Mouse (Mus musculus) Patski (cell line): ENCODE measurements around the gene Coq2. TPM values are rescaled to one million over a fixed set of nuclear protein-coding genes. Genes with fewer than 3 reads are reported as not detected.

Experiments used
- ATAC-seq: fragments of 100-300 bp; one replicate; pipeline ENCODE4 v1.8.0; 2021
- CTCF ChIA-PET: fragments of 350-600 bp; sonication (Branson Sonifier 250); formaldehyde crosslinking; loops from one replicate; lab custom pipeline; 2022; ENCODE audit warnings: inconsistent platforms; lab: Charles Lee
- POLR2A ChIA-PET: fragments of 350-600 bp; sonication (Branson Sonifier 250); formaldehyde crosslinking; loops from one replicate; lab custom pipeline; 2022; ENCODE audit warnings: antibody characterized with exemption, inconsistent platforms; lab: Charles Lee
- DNase-seq: peaks from one replicate; pipeline ENCODE4 v3.0.0-alpha.2; 2011; ENCODE audit warnings: low read depth, low spot score
- H3K27me3 ChIP-seq: fragments of 371-371 bp; one replicate; pipeline ENCODE4 v1.5.1; 2021
- CTCF ChIP-seq: fragments of 100-300 bp; IDR thresholded peaks from one replicate; pipeline ENCODE4 v1.5.1; 2021
- in situ Hi-C: fragments of 300-500 bp; cut with MboI; formaldehyde crosslinking; loops from 3 replicates; pipeline ENCODE4 v1.11.1; 2018; ENCODE audit warnings: low pct_unique_long_range_greater_than_20kb, mixed read lengths
- polyA plus RNA-seq: library from polyadenylated mRNA; unstranded; gene quantifications from one replicate; pipeline ENCODE4 v1.2.3, GENCODE M21; 2021

Coq2 gene
- polyA plus RNA-seq, 1 experiment from 2014 or later: 83.6 TPM

GRCm38 (mm10) chr5:100626526-100626925, 48.4 kb downstream of the Coq2 start:
- DNase-seq (no peak), ATAC-seq (no peak)
- H3K27me3 ChIP-seq: no peaks in the 10 kb centered on the region
- in situ Hi-C loops: loop anchor here (5.0 kb wide), 1 partner anchor 36 kb away; no protein-coding TSS in a partner anchor
- TF ChIP-seq CTCF: no peak
- CTCF ChIA-PET: no interaction called here
- POLR2A ChIA-PET: interaction anchor here (0.7 kb wide), 1 partner anchor 11 kb away, joined by 3 read pairs; no protein-coding TSS in a partner anchor

- ChIA-PET CTCF (interaction anchor here (1.0 to 2.3 kb wide), 6 partner anchors 10 to 69 kb away, joined by 3 to 8 read pairs (median 4); partner anchors contain the start of gene Plac8), POLR2A (interaction anchor here (0.7 to 0.8 kb wide), 3 partner anchors 11 to 20 kb away, joined by 3 read pairs; no protein-coding TSS in a partner anchor)
- no peak for ATAC-seq
- DNase-seq: no peak
- H3K27me3 ChIP-seq: no peaks in the 10 kb centered on the region
- TF ChIP-seq CTCF: no peak
- in situ Hi-C loops: loop anchor here (5.0 kb wide), 1 partner anchor 37 kb away; no protein-coding TSS in a partner anchor
Measured at GRCm38 (mm10) chr5:100624743-100625360, 50.1 kb downstream of the Coq2 start.

GRCm38 (mm10) chr5:100622509-100623163, 52.3 kb downstream of the Coq2 start:
- POLR2A ChIA-PET: interaction anchor here (0.9 to 2.4 kb wide), 5 partner anchors 10 to 55 kb away, joined by 3 to 15 read pairs (median 5); no protein-coding TSS in a partner anchor
- H3K27me3 ChIP-seq: no peaks in the 10 kb centered on the region
- in situ Hi-C loops: no loop called here
- DNase-seq: peak; percentile 93
- no peak for TF ChIP-seq CTCF
- CTCF ChIA-PET: interaction anchor here (1.5 to 4.5 kb wide), 4 partner anchors 15 to 60 kb away, joined by 3 to 27 read pairs (median 4); no protein-coding TSS in a partner anchor
- peak; percentile 94 for ATAC-seq

- in situ Hi-C loops: no loop called here
- ChIA-PET POLR2A (interaction anchor here (0.6 to 2.4 kb wide), 7 partner anchors 11 to 88 kb away, joined by 3 to 15 read pairs (median 4); no protein-coding TSS in a partner anchor), CTCF (interaction anchor here (1.3 to 4.5 kb wide), 5 partner anchors 14 to 59 kb away, joined by 3 to 27 read pairs (median 3); no protein-coding TSS in a partner anchor)
- ATAC-seq (peak; percentile 63), DNase-seq (peak; percentile 94)
- no peaks in the 10 kb centered on the region for H3K27me3 ChIP-seq
- no peak for TF ChIP-seq CTCF
Measured at GRCm38 (mm10) chr5:100621876-100622508, 52.9 kb downstream of the Coq2 start.

GRCm38 (mm10) chr5:100620952-100621351, 54.0 kb downstream of the Coq2 start:
- no peaks in the 10 kb centered on the region for H3K27me3 ChIP-seq
- ChIA-PET CTCF (interaction anchor here (1.3 to 4.5 kb wide), 3 partner anchors 13 to 58 kb away, joined by 3 to 27 read pairs (median 3); no protein-coding TSS in a partner anchor), POLR2A (interaction anchor here (0.6 to 2.4 kb wide), 4 partner anchors 13 to 58 kb away, joined by 3 to 15 read pairs (median 4); no protein-coding TSS in a partner anchor)
- no peak for TF ChIP-seq CTCF
- DNase-seq (no peak), ATAC-seq (no peak)
- in situ Hi-C loops: no loop called here

- ChIA-PET POLR2A (no interaction called here), CTCF (interaction anchor here (4.5 kb wide), 1 partner anchor 12 kb away, joined by 27 read pairs; no protein-coding TSS in a partner anchor)
- no peak for TF ChIP-seq CTCF
- ATAC-seq (no peak), DNase-seq (no peak)
- in situ Hi-C loops: no loop called here
- H3K27me3 ChIP-seq: no peaks in the 10 kb centered on the region
Measured at GRCm38 (mm10) chr5:100619586-100620275, 55.2 kb downstream of the Coq2 start.

GRCm38 (mm10) chr5:100613896-100614768, 60.8 kb downstream of the Coq2 start:
- POLR2A ChIA-PET: interaction anchor here (0.5 kb wide), 1 partner anchor 208 kb away, joined by 4 read pairs; no protein-coding TSS in a partner anchor
- in situ Hi-C loops: no loop called here
- no peaks in the 10 kb centered on the region for H3K27me3 ChIP-seq
- no peak for TF ChIP-seq CTCF
- ATAC-seq (no peak), DNase-seq (no peak)
- CTCF ChIA-PET: no interaction called here

GRCm38 (mm10) chr5:100607868-100608267, 67.1 kb downstream of the Coq2 start:
- H3K27me3 ChIP-seq: no peaks in the 10 kb centered on the region
- DNase-seq: peak; percentile 97
- ATAC-seq: peak; percentile 83
- in situ Hi-C loops: no loop called here
- ChIA-PET POLR2A (interaction anchor here (0.7 to 2.6 kb wide), 6 partner anchors 11 to 62 kb away, joined by 3 to 15 read pairs (median 3); no protein-coding TSS in a partner anchor), CTCF (interaction anchor here (0.9 to 3.1 kb wide), 10 partner anchors 8 to 70 kb away, joined by 3 to 27 read pairs (median 4); partner anchors contain the start of gene Coq2)
- no peak for TF ChIP-seq CTCF
